Mouse (Mus musculus) small intestine, adult 2 months (tissue): ENCODE measurements around the gene Pnmal2.

Source experiments
- CTCF ChIP-seq: fragments of 200-500 bp; IDR thresholded peaks from 2 replicates; pipeline ENCODE4 v1.5.1; 2012; ENCODE audit warnings: low read depth, mild to moderate bottlenecking, control low read depth, inconsistent platforms, low read length, moderate library complexity, mixed read lengths; ENCODE audit not compliant: insufficient replicate concordance, insufficient read length; ENCODE audit errors: extremely low read depth
- POLR2A ChIP-seq: fragments of 200-500 bp; IDR thresholded peaks from 2 replicates; pipeline ENCODE4 v1.6.1; 2012; ENCODE audit warnings: low read depth, mild to moderate bottlenecking, control low read depth, inconsistent platforms, low read length, moderate library complexity

- TF ChIP-seq CTCF (0 out of 2 replicates have a peak, but pooled peaks have one; percentile 20), POLR2A (peak; percentile 74)
Observed at GRCm38 (mm10) chr7:16924037-16924834, 20.2 kb upstream of the Pnmal2 start, which contains the start of gene Calm3.
